Mouse (Mus musculus) erythroblast, embryonic 14.5 days (primary cell): ENCODE measurements around the gene Bad.

ENCODE experiments used
- GATA1 ChIP-seq: IDR thresholded peaks from 2 replicates; pipeline ENCODE4 v1.6.1; 2012; ENCODE audit warnings: low read length, inconsistent platforms, mixed read lengths
- TAL1 ChIP-seq: IDR thresholded peaks from 3 replicates; pipeline ENCODE4 v1.6.1; 2012; ENCODE audit warnings: low read length, inconsistent platforms, mixed read lengths

- TF ChIP-seq TAL1 (no peak), GATA1 (no peak)
Measured at GRCm38 (mm10) chr19:6933436-6934194, 8.0 kb upstream of the Bad start.
